8 mouse cellular contexts compared by ENCODE assay signal in genomic region chr2:144599831-144600687, GRCm38 (mm10). TPM values are rescaled to one million over a fixed set of nuclear protein-coding genes. Genes with fewer than 3 reads are reported as not detected.
DNase-seq lines count a peak whose midpoint lies in the region; ATAC-seq lines count a peak whose summit lies in the region.

Gene Dtd1, plus strand, starts transcription at chr2:144599897.

- peaks cover 7% of the 10 kb centered on the region; the same call in 1 of the 2 replicates for H3K4me1 ChIP-seq in hindbrain, embryonic 10.5 days (replicated peaks)

- H3K36me3 ChIP-seq in hindbrain, embryonic 10.5 days, result peaks cover 8% of the 10 kb centered on the region; the same call in 1 of the 2 replicates

- no peaks in the 10 kb centered on the region for H3K9me3 ChIP-seq in hindbrain, embryonic 10.5 days

- H3K27ac ChIP-seq in hindbrain, embryonic 10.5 days, result peak within 1 kb of the TSS; percentile 93

- 2% methylated on average over 49 of the region's 50 CpGs for WGBS in hindbrain, embryonic 10.5 days

- peak; percentile 87 for DNase-seq in MN1 (ENCODE audit: low spot score)
- DNase-seq in cerebellum, adult 9-10 months, result peak; percentile 94
- peak; percentile 85 for DNase-seq in hindbrain, embryonic 10.5 days (ENCODE audit: low spot score)
- DNase-seq in layer of hippocampus, postnatal 10 days (ENCODE audit: low spot score in 2 of 2), result peak; percentile 80 to 89
- peak; percentile 91 for DNase-seq in lung, postnatal 10 days
- DNase-seq in ovary, postnatal 36 days (ENCODE audit: low spot score), result peak; percentile 87
- DNase-seq in thymus, postnatal 25 days, result peak; percentile 85

- H3K4me3 ChIP-seq in hindbrain, embryonic 10.5 days, result peak within 1 kb of the TSS; percentile 73

- H3K27me3 ChIP-seq in hindbrain, embryonic 10.5 days (ENCODE audit: insufficient read depth, poor library complexity, severe bottlenecking), result peaks cover 3% of the 10 kb centered on the region; the same call in 1 of the 2 replicates

- ATAC-seq in frontal cortex, adult (ENCODE audit: low TSS enrichment), result peak; percentile 92

RNA-seq across cellular contexts. Expression of gene Dtd1, which starts in this region (rescaled TPM):
- polyA plus RNA-seq in hindbrain, embryonic 10.5 days (2016; fragmentation: Nextera tagmentation; extraction: Ambion mirVana), result 27.1 and 31.5 TPM in 2 replicates
- total RNA-seq in layer of hippocampus, postnatal 10 days (2021), result 10 to 100 TPM; 52.2 TPM

Comparison
In these comparisons a context has a peak if more than half of its experiments do, and no peak if none do; other contexts are left out.
1. Peak in every context shown above with its lines: DNase-seq, ATAC-seq, H3K4me3 ChIP-seq and H3K27ac ChIP-seq.